Mouse (Mus musculus) erythroblast, adult 5-6 weeks (primary cell): ENCODE data around the gene Wtap. TPM values are rescaled to one million over a fixed set of nuclear protein-coding genes. Genes with fewer than 3 reads are reported as not detected.
"Not testable (repeated sequence)": the region's sequence is repeated elsewhere in the genome, so short reads cannot be mapped to it uniquely, and the experiment has no call there.

Experiments
- ATAC-seq: replicated peaks from 2 replicates; pipeline ENCODE4 v1.8.0; 2016; ENCODE audit warnings: moderate number of reproducible peaks, mild to moderate bottlenecking, moderate TSS enrichment, inconsistent platforms; ENCODE audit not compliant: poor library complexity, low FRiP score, severe bottlenecking
- total RNA-seq, 2 experiments: library from RNA; stranded (forward) in 1 of 2; stranded (reverse) in 1 of 2; fragments of 150-400 nt in 1 of 2; fragments of 200-764, 138-1000 nt in 1 of 2; gene quantifications; 2 replicates each; pipeline versions ENCODE4 v1.2.3 to v1.2.4; 2015 to 2017; ENCODE audit warnings: low replicate concordance in 2 of 2

The Wtap gene
- 36.1 and 36.2 TPM in 2 replicates for total RNA-seq (2015; ENCODE audit: low replicate concordance)
- total RNA-seq (2017; ENCODE audit: low replicate concordance) = 37.9 and 68.2 TPM in 2 replicates

- ATAC-seq = no peak
These were observed at the start of gene Wtap for GRCm38 (mm10) chr17:12994069-12994468. Wtap (minus strand) TSS chr17:12994169.

- ATAC-seq = not testable (repeated sequence)
These were observed 42.7 kb upstream of the Wtap start for GRCm38 (mm10) chr17:13036627-13037192.

DNA sequence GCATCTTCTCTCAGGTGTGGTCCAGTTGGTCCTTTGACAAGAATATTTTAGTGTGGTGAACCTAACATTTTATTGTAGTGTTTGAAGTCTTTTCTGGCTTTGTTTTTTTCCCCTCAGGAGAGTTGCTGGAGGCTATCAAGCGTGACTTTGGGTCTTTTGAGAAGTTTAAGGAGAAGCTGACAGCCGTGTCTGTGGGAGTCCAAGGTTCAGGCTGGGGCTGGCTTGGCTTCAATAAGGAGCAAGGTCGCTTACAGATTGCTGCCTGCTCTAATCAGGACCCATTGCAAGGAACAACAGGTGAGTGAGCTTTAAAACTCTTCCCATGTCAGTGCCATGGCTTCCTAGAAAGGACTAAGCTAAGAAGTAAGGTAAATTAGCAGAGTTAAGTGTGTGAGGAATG lies 19.3 kb upstream of the Wtap start:
- no peak for ATAC-seq

DNA sequence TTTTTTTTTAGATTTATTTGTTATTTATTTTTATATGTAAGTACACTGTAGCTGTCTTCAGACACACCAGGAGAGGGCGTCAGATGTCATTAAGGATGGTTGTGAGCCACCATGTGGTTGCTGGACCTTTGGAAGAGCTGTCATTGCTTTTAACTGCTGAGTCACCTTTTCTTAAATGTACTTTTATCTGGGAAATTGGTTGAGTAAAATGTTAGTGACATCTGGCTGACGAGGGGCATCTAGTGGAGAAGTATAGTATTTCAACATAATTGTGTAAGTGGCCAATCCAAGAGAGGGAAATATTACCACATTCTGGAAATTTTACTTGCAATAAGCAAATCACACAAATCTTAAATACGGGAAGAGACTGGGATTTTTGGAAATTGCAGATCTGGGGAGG lies 15.9 kb upstream of the Wtap start:
- peak; percentile 68 for ATAC-seq

DNA sequence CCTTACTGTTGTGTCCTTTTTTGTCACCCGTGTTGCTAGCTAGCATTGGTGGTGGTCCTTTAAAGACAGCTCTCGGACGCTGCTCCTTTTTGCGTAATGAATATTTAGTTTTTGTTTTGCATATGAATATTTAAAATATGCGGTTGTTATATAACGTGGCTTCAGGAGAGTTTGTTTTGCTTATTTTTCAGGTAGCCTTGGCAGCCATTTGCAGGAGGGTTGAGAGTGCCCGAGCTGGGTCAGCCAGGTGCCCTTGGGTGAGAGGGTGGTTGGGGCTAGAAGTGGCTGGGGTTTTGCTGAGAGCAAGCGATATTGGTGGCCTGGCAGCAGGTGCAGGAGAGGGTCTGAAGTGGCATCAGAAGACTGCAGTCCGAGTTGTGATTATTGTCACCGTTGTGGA lies 14.6 kb upstream of the Wtap start:
- 0 out of 2 replicates have a peak, but pooled peaks have one; percentile 31 for ATAC-seq

DNA sequence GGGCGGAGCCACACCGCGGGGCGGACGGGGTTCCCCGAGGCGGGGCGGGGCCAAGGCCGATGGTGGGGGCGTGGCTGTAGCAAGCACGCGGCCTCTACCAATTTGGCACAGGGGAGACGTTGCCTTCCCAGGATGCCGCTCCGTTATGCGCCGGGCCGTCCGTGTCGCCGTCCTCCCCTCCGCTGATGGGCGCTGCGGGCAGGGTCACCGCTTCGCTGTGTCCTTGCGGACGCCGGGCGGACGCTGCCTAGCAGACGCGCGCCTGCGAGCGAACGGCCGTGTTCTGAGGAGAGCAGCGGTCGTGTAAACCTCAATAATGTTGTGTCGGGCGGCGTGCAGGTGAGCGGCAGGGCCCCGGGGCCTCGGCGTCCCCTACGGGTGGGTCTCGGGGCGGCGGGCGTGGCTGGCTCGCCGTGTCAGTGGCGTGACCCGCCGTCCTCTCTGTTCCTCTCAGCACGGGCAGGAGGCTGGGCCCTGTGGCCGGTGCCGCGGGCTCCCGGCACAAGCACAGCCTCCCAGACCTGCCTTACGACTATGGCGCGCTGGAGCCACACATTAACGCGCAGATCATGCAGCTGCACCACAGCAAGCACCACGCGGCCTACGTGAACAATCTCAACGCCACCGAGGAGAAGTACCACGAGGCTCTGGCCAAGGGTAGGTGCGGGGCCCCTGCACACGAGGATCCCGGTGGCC lies 13.9 kb upstream of the Wtap start:
- peak; percentile 96 for ATAC-seq

GRCm38 (mm10) chr17:13006984-13007383 lies 13.0 kb upstream of the Wtap start:
- ATAC-seq = no peak

GRCm38 (mm10) chr17:13006546-13006945 lies 12.6 kb upstream of the Wtap start, which contains the start of gene Sod2:
Sod2 (plus strand) TSS chr17:13006846.
- ATAC-seq = not testable (repeated sequence)

GRCm38 (mm10) chr17:13004436-13004835 lies 10.5 kb upstream of the Wtap start:
- not testable (repeated sequence) for ATAC-seq

- not testable (repeated sequence) for ATAC-seq
These were observed 8.3 kb upstream of the Wtap start for GRCm38 (mm10) chr17:13002243-13002642.

- no peak for ATAC-seq
These were observed 5.1 kb upstream of the Wtap start for GRCm38 (mm10) chr17:12999069-12999468.

- no peak for ATAC-seq
These were observed 3.9 kb upstream of the Wtap start for GRCm38 (mm10) chr17:12997890-12998289.

- ATAC-seq = no peak
These were observed 2.4 kb upstream of the Wtap start for GRCm38 (mm10) chr17:12996345-12996744.

- peak; percentile 94 for ATAC-seq
These were observed 1.4 kb downstream of the Wtap start for GRCm38 (mm10) chr17:12992470-12992991.

GRCm38 (mm10) chr17:12991635-12992358 lies 2.2 kb downstream of the Wtap start:
- ATAC-seq = peak; percentile 78

GRCm38 (mm10) chr17:12991194-12991634 lies 2.8 kb downstream of the Wtap start:
- ATAC-seq = 0 out of 2 replicates have a peak, but pooled peaks have one; percentile 38

- no peak for ATAC-seq
These were observed 3.3 kb downstream of the Wtap start for GRCm38 (mm10) chr17:12990567-12991145.

DNA sequence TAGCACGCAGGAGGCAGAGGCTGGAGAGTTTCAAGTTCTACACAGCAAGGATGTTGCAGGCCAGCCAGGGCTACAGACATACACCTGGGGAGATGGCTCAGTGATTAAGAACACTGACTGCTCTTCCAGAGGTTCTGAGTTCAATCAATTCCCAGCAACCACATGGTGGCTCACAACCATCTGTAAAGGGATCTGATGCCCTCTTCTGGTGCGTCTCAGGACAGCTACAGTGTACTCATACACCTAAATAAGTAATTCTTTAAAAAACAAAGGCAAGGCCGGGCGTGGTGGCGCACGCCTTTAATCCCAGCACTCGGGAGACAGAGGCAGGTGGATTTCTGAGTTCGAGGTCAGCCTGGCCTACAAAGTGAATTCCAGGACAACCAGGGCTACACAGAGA lies 5.9 kb downstream of the Wtap start:
- ATAC-seq = not testable (repeated sequence)

DNA sequence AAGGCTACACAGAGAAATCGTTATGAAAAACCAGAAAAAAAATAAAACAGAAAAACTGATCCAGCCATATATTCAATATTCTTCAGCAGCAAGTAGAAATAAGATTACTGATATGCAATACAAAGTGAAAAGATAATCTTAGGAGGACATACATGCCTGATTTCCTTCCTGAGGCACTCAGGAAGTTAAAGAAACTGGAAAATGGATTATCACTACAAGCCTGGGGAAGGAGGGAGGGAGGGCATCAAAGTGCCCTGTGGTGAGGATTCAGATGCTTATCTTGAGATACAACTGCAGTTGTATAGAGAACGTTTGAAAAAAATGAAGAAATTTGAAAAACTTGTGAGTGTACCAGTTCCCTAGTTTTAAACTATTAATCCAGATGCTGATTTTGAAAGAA lies 10.0 kb downstream of the Wtap start:
- no peak for ATAC-seq

DNA sequence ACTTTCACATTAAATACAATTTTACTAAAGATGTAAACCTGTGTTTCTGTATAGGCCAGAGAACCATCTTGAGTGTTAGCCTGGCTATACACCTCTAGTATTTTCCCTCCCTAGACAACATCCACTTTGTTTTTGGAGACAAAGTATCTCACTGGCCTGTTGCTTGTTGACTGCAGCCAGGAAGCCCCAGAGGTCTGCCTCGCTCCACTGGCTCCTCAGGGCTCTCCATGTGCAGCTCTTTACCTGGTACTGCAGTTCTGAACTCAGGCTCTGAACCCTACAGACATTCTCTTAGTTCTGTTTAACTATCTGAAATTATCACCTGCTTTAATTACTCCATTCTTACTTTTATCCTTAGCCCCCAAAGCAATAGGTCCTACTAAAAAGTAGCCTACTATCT lies 15.4 kb downstream of the Wtap start:
- ATAC-seq = no peak
